Mouse (Mus musculus): ENCODE data around the gene Enox1. TPM values are rescaled to one million over a fixed set of nuclear protein-coding genes. Genes with fewer than 3 reads are reported as not detected.

Enox1 gene
- polyA plus RNA-seq, 1 experiment from 2014 or later, result 1.9 TPM

DNA sequence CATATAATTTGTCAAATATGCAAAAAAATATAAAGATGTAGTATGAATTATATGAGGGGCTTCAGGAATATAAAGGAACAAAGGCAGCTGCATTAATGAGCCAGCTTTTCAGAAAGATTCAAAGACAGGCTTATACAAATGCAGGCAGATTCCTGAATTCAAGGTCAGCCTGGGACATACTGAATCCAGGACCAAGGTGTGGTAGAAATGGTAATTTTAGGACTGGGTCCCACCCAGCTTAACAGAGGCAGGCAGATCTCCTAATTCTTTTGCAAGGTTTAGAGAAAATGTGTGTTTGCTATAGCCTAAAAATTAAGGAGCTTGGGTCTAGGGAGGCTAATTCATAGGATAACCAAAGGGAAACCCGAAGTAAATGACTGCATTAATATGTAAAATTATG, 363.1 kb downstream of the Enox1 start:
- Histone ChIP-seq H3K27ac (ENCODE audit: low read depth, low read length) (no peak overlapping the region), H3K9ac (ENCODE audit: low read depth, low read length) (no peak overlapping the region), H3K4me1 (replicated peaks; ENCODE audit: control insufficient read depth, insufficient read depth, low read length) (no peaks in the 10 kb centered on the region), H3K27me3 (replicated peaks; ENCODE audit: control insufficient read depth, insufficient read depth, low read length) (no peaks in the 10 kb centered on the region), H3K36me3 (ENCODE audit: control insufficient read depth, insufficient read depth) (no peaks in the 10 kb centered on the region), H3K4me2 (replicated peaks; ENCODE audit: low read depth) (no peak overlapping the region), H3K9me3 (ENCODE audit: control insufficient read depth) (no peaks in the 10 kb centered on the region), H3K4me3 (ENCODE audit: low read depth, low read length) (no peak overlapping the region)
- WGBS, result 83% methylated on average over 1 of the region's 1 CpGs
- ATAC-seq, result no peak
- no peak for TF ChIP-seq CTCF (IDR thresholded peaks at IDR 0.05; ENCODE audit: low read depth)

DNA sequence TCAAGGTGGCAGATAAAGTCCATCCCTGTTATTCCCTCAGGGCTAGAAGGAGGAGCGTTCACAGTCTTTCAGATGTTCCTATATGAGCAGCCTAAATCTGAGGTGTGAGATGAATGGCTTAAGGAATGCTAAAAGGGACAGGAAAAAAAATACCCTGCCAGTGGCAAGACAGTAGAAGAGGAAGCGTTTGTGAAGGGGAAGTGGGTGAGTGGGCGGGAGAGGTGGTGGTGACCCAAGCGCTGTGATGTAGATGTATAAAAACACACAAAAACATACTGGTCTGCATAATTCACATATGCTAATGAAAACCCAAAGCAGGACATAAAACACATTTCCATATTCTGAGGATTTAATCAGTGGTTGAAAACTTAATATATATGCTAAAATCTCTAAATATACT, 367.7 kb downstream of the Enox1 start:
- Histone ChIP-seq H3K9ac (ENCODE audit: low read depth, low read length) (no peak overlapping the region), H3K27ac (ENCODE audit: low read depth, low read length) (no peak overlapping the region), H3K36me3 (ENCODE audit: control insufficient read depth, insufficient read depth) (no peaks in the 10 kb centered on the region), H3K4me1 (replicated peaks; ENCODE audit: control insufficient read depth, insufficient read depth, low read length) (no peaks in the 10 kb centered on the region), H3K4me2 (replicated peaks; ENCODE audit: low read depth) (no peak overlapping the region), H3K9me3 (ENCODE audit: control insufficient read depth) (no peaks in the 10 kb centered on the region), H3K4me3 (ENCODE audit: low read depth, low read length) (no peak overlapping the region), H3K27me3 (replicated peaks; ENCODE audit: control insufficient read depth, insufficient read depth, low read length) (no peaks in the 10 kb centered on the region)
- TF ChIP-seq CTCF (IDR thresholded peaks at IDR 0.05; ENCODE audit: low read depth), result no peak
- 79% methylated on average over 4 of the region's 4 CpGs for WGBS
- no peak for ATAC-seq

DNA sequence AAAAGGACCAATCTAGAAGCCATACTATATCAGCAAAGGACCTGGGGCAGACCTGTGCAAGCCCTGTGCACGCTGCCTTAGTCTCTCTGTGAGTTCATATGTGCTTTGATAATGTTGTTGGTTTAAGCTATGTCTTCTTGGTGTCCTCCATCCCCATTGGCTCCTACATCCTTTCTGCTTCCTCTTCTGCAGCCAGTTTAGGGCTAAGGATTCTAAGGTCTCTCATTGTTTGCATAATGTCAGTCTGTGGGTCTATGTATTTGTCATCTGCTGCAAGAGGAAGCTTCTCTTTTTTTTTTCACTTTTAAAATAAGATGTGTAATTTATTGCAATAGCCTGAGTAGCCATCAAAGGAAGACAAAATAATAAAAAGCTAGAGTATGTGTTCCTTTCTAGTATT, 369.7 kb downstream of the Enox1 start:
- Histone ChIP-seq H3K9ac (ENCODE audit: low read depth, low read length) (no peak overlapping the region), H3K36me3 (ENCODE audit: control insufficient read depth, insufficient read depth) (no peaks in the 10 kb centered on the region), H3K4me1 (replicated peaks; ENCODE audit: control insufficient read depth, insufficient read depth, low read length) (no peaks in the 10 kb centered on the region), H3K9me3 (ENCODE audit: control insufficient read depth) (no peaks in the 10 kb centered on the region), H3K27me3 (replicated peaks; ENCODE audit: control insufficient read depth, insufficient read depth, low read length) (no peaks in the 10 kb centered on the region), H3K4me2 (replicated peaks; ENCODE audit: low read depth) (no peak overlapping the region), H3K27ac (ENCODE audit: low read depth, low read length) (no peak overlapping the region), H3K4me3 (ENCODE audit: low read depth, low read length) (no peak overlapping the region)
- ATAC-seq, result no peak
- no peak for TF ChIP-seq CTCF (IDR thresholded peaks at IDR 0.05; ENCODE audit: low read depth)
- WGBS, result 93% methylated on average over 1 of the region's 1 CpGs

DNA sequence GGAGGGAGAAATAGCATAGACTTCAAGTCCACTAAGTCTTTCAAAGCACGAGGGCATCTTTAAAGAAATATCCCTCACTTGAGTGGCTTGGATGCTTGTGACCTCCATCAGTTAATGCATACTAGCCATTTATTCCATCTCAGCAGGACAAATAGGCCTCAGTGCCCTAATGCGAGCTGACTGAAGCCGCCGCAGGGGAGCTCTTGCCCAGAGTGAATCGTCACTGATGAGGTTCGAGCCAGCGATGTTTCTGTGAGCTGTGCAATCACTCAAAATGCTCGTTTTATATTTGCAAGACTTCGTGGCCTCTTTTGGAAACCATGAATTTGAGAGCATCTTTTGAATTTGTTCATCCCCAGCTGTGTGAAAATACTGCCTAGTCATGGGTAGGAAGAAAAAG, 372.6 kb downstream of the Enox1 start:
- no peaks in the 10 kb centered on the region for H3K9me3 ChIP-seq (ENCODE audit: control insufficient read depth)
- H3K4me1 ChIP-seq (replicated peaks; ENCODE audit: control insufficient read depth, insufficient read depth, low read length), result no peaks in the 10 kb centered on the region
- no peak overlapping the region for H3K4me2 ChIP-seq (replicated peaks; ENCODE audit: low read depth)
- TF ChIP-seq CTCF (IDR thresholded peaks at IDR 0.05; ENCODE audit: low read depth), result no peak
- no peaks in the 10 kb centered on the region for H3K27me3 ChIP-seq (replicated peaks; ENCODE audit: control insufficient read depth, insufficient read depth, low read length)
- no peak for ATAC-seq
- 90% methylated on average over 9 of the region's 9 CpGs for WGBS
- no peak overlapping the region for H3K4me3 ChIP-seq (ENCODE audit: low read depth, low read length)
- no peaks in the 10 kb centered on the region for H3K36me3 ChIP-seq (ENCODE audit: control insufficient read depth, insufficient read depth)
- H3K27ac ChIP-seq (ENCODE audit: low read depth, low read length), result no peak overlapping the region
- H3K9ac ChIP-seq (ENCODE audit: low read depth, low read length), result no peak overlapping the region

DNA sequence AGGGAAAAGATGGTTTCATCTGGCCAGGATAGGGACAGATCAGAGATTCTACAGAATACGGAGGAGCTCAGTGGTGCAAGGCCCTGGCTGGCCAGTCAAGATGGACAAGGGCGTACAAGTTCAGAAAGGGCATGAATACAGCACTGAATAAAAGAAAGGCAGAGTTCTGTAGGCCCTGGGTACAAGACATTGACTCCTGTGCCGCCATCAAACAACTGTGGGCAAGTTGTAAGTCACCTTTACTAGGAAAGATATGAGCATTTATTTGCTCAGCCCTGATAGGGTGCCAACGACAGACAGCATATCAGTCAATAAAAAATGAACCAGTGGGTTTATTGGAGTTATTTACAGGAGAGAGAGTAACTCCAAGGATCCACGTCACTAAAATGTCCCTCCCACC, 373.1 kb downstream of the Enox1 start:
- H3K9me3 ChIP-seq (ENCODE audit: control insufficient read depth), result no peaks in the 10 kb centered on the region
- no peak for TF ChIP-seq CTCF (IDR thresholded peaks at IDR 0.05; ENCODE audit: low read depth)
- H3K4me2 ChIP-seq (replicated peaks; ENCODE audit: low read depth), result no peak overlapping the region
- H3K9ac ChIP-seq (ENCODE audit: low read depth, low read length), result no peak overlapping the region
- 68% methylated on average over 5 of the region's 5 CpGs for whole genome bisulfite sequencing
- H3K27ac ChIP-seq (ENCODE audit: low read depth, low read length), result no peak overlapping the region
- ATAC-seq, result no peak
- H3K4me3 ChIP-seq (ENCODE audit: low read depth, low read length), result no peak overlapping the region
- H3K27me3 ChIP-seq (replicated peaks; ENCODE audit: control insufficient read depth, insufficient read depth, low read length), result no peaks in the 10 kb centered on the region
- no peaks in the 10 kb centered on the region for H3K4me1 ChIP-seq (replicated peaks; ENCODE audit: control insufficient read depth, insufficient read depth, low read length)
- H3K36me3 ChIP-seq (ENCODE audit: control insufficient read depth, insufficient read depth), result no peaks in the 10 kb centered on the region

DNA sequence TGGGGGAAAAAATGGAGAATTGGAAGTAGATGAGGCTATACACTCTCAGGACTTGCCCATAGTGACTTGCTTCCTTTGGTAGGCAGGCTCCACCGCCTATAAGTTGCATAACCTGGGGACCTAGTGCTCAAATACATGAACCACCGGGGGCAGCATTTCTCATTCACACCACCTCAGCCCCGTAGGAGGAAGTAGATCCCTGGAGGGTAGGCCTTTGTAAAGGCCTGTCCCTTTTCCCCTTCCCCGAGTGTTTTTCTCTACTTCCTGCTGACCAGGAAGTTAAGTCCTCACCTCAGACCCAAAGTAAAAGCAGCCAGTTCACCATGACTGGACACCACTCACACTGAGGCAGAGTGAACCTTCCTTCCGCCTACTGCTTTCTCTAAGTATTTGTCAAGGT, 377.1 kb downstream of the Enox1 start:
- Histone ChIP-seq H3K9me3 (ENCODE audit: control insufficient read depth) (no peaks in the 10 kb centered on the region), H3K27ac (ENCODE audit: low read depth, low read length) (no peak overlapping the region), H3K4me1 (replicated peaks; ENCODE audit: control insufficient read depth, insufficient read depth, low read length) (no peaks in the 10 kb centered on the region), H3K9ac (ENCODE audit: low read depth, low read length) (no peak overlapping the region), H3K27me3 (replicated peaks; ENCODE audit: control insufficient read depth, insufficient read depth, low read length) (no peaks in the 10 kb centered on the region), H3K4me2 (replicated peaks; ENCODE audit: low read depth) (no peak overlapping the region), H3K4me3 (ENCODE audit: low read depth, low read length) (no peak overlapping the region), H3K36me3 (ENCODE audit: control insufficient read depth, insufficient read depth) (no peaks in the 10 kb centered on the region)
- 84% methylated on average over 5 of the region's 5 CpGs for WGBS
- ATAC-seq, result no peak
- TF ChIP-seq CTCF (IDR thresholded peaks at IDR 0.05; ENCODE audit: low read depth), result peak; percentile 32

DNA sequence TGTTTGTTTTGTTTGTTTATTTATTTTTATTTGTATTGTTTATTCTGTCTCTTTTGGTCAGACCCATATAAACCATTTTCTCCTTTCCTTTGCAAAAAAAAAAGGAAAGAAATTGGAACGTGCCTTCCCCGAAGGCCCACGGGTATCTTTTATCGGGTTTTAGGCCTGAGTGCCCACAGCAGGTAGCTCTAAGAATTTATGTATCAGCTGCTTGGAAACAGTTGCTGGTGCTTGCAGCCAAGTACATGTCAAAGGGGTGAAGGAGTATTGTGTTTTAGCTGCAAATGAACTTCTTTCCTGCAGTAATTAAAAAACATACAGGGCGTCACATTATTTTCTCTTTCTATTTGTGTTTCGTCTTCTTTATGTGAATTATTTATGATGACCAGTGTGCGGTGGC, 377.6 kb downstream of the Enox1 start:
- no peak overlapping the region for H3K27ac ChIP-seq (ENCODE audit: low read depth, low read length)
- TF ChIP-seq CTCF (IDR thresholded peaks at IDR 0.05; ENCODE audit: low read depth), result no peak
- 93% methylated on average over 7 of the region's 7 CpGs for WGBS
- no peak overlapping the region for H3K4me2 ChIP-seq (replicated peaks; ENCODE audit: low read depth)
- H3K4me3 ChIP-seq (ENCODE audit: low read depth, low read length), result no peak overlapping the region
- no peak overlapping the region for H3K9ac ChIP-seq (ENCODE audit: low read depth, low read length)
- no peaks in the 10 kb centered on the region for H3K27me3 ChIP-seq (replicated peaks; ENCODE audit: control insufficient read depth, insufficient read depth, low read length)
- H3K36me3 ChIP-seq (ENCODE audit: control insufficient read depth, insufficient read depth), result no peaks in the 10 kb centered on the region
- ATAC-seq, result no peak
- no peaks in the 10 kb centered on the region for H3K4me1 ChIP-seq (replicated peaks; ENCODE audit: control insufficient read depth, insufficient read depth, low read length)
- H3K9me3 ChIP-seq (ENCODE audit: control insufficient read depth), result no peaks in the 10 kb centered on the region

All from intestine, postnatal 0 days (tissue).